Mouse (Mus musculus) liver, embryonic 15.5 days (tissue): ENCODE measurements around the gene Klhl29. TPM values are rescaled to one million over a fixed set of nuclear protein-coding genes. Genes with fewer than 3 reads are reported as not detected.
A peak's percentile ranks its signal among the peaks of the same experiment; 100 is the strongest.

Experiments used
- ATAC-seq: fragments of 200-750 bp; cut with Nextera tagmentation; 2 replicates; pipeline ENCODE4 v1.8.0; 2017; ENCODE audit warnings: moderate number of reproducible peaks, mild to moderate bottlenecking, moderate library complexity; ENCODE audit not compliant: insufficient read depth
- H3K27ac ChIP-seq: fragments of 300-500 bp; sonication (generic); replicated peaks from 2 replicates; pipeline ENCODE4 v1.5.1; 2015; ENCODE audit warnings: mild to moderate bottlenecking, inconsistent platforms
- H3K27me3 ChIP-seq: fragments of 300-500 bp; sonication (generic); 2 replicates; pipeline ENCODE4 v1.6.1; 2015; ENCODE audit warnings: mild to moderate bottlenecking, inconsistent platforms
- H3K36me3 ChIP-seq: fragments of 300-500 bp; sonication (generic); replicated peaks from 2 replicates; pipeline ENCODE4 v1.6.1; 2015; ENCODE audit warnings: moderate library complexity, mild to moderate bottlenecking, inconsistent platforms
- H3K4me1 ChIP-seq: fragments of 300-500 bp; sonication (generic); replicated peaks from 2 replicates; pipeline ENCODE4 v1.6.1; 2015; ENCODE audit warnings: inconsistent platforms
- H3K4me2 ChIP-seq: fragments of 300-500 bp; sonication (generic); 2 replicates; pipeline ENCODE4 v1.6.1; 2015; ENCODE audit warnings: moderate library complexity, mild to moderate bottlenecking, inconsistent platforms
- H3K4me3 ChIP-seq: fragments of 300-500 bp; sonication (generic); replicated peaks from 2 replicates; pipeline ENCODE4 v1.5.1; 2015; ENCODE audit warnings: mild to moderate bottlenecking, inconsistent platforms
- H3K9ac ChIP-seq: fragments of 300-500 bp; sonication (generic); 2 replicates; pipeline ENCODE4 v1.6.1; 2015; ENCODE audit warnings: moderate library complexity, mild to moderate bottlenecking, inconsistent platforms
- H3K9me3 ChIP-seq: fragments of 300-500 bp; sonication (generic); replicated peaks from 2 replicates; pipeline ENCODE4 v1.6.1; 2016; ENCODE audit warnings: inconsistent platforms
- WGBS: fragments of 180-500 bp; shearing (Covaris S2); methylation state at CpG from one replicate; pipeline ENCODE4 v1.1.7; 2015; ENCODE audit warnings: mixed read lengths; ENCODE audit not compliant: insufficient replicate concordance; 5-methylcytosine and 5-hydroxymethylcytosine counted together
- polyA plus RNA-seq: library from polyadenylated mRNA; unstranded; fragments of >200 nt; fragmentation: Nextera tagmentation; extraction: Ambion mirVana; gene quantifications from 2 replicates; pipeline ENCODE4 v1.2.1, GENCODE M21; 2015

Gene Klhl29
- polyA plus RNA-seq, 1 experiment from 2014 or later, result 0.07 TPM

- Histone ChIP-seq H3K4me3 (no peak overlapping the region), H3K9me3 (no peaks in the 10 kb centered on the region), H3K4me1 (no peaks in the 10 kb centered on the region), H3K36me3 (no peaks in the 10 kb centered on the region), H3K9ac (no peak overlapping the region), H3K4me2 (no peak overlapping the region), H3K27me3 (no peaks in the 10 kb centered on the region), H3K27ac (no peak overlapping the region)
- WGBS, result 70% methylated on average over 12 of the region's 12 CpGs
- no peak for ATAC-seq
Measured at GRCm38 (mm10) chr12:5235596-5235995, 139.9 kb downstream of the Klhl29 start.

GRCm38 (mm10) chr12:5230504-5230903, 145.0 kb downstream of the Klhl29 start:
- no peaks in the 10 kb centered on the region for H3K4me1 ChIP-seq
- H3K36me3 ChIP-seq, result no peaks in the 10 kb centered on the region
- 68% methylated on average over 5 of the region's 5 CpGs for WGBS
- H3K4me3 ChIP-seq, result no peak overlapping the region
- H3K9me3 ChIP-seq, result no peaks in the 10 kb centered on the region
- no peak overlapping the region for H3K4me2 ChIP-seq
- no peak for ATAC-seq
- H3K9ac ChIP-seq, result no peak overlapping the region
- no peak overlapping the region for H3K27ac ChIP-seq
- H3K27me3 ChIP-seq, result no peaks in the 10 kb centered on the region

- WGBS, result 50% methylated on average over 14 of the region's 14 CpGs
- no peak for ATAC-seq
- Histone ChIP-seq H3K9me3 (no peaks in the 10 kb centered on the region), H3K4me2 (no peak overlapping the region), H3K9ac (no peak overlapping the region), H3K4me1 (no peaks in the 10 kb centered on the region), H3K27ac (no peak overlapping the region), H3K4me3 (no peak overlapping the region), H3K27me3 (no peaks in the 10 kb centered on the region), H3K36me3 (no peaks in the 10 kb centered on the region)
Measured at GRCm38 (mm10) chr12:5226676-5227654, 148.5 kb downstream of the Klhl29 start.

GRCm38 (mm10) chr12:5223595-5223994, 151.9 kb downstream of the Klhl29 start:
- Histone ChIP-seq H3K9me3 (no peaks in the 10 kb centered on the region), H3K36me3 (no peaks in the 10 kb centered on the region), H3K9ac (no peak overlapping the region), H3K27me3 (no peaks in the 10 kb centered on the region), H3K4me1 (no peaks in the 10 kb centered on the region), H3K4me3 (no peak overlapping the region), H3K4me2 (no peak overlapping the region), H3K27ac (no peak overlapping the region)
- ATAC-seq, result no peak
- WGBS, result 13% methylated on average over 1 of the region's 1 CpGs

- H3K4me2 ChIP-seq, result no peak overlapping the region
- no peaks in the 10 kb centered on the region for H3K27me3 ChIP-seq
- H3K4me1 ChIP-seq, result no peaks in the 10 kb centered on the region
- H3K9me3 ChIP-seq, result no peaks in the 10 kb centered on the region
- H3K9ac ChIP-seq, result no peak overlapping the region
- H3K36me3 ChIP-seq, result no peaks in the 10 kb centered on the region
- ATAC-seq, result no peak
- no peak overlapping the region for H3K27ac ChIP-seq
- no peak overlapping the region for H3K4me3 ChIP-seq
- 65% methylated on average over 8 of the region's 8 CpGs for WGBS
Measured at GRCm38 (mm10) chr12:5222439-5223202, 152.9 kb downstream of the Klhl29 start.

- no peak overlapping the region for H3K27ac ChIP-seq
- no peak for ATAC-seq
- 67% methylated on average over 14 of the region's 14 CpGs for WGBS
Measured at GRCm38 (mm10) chr12:5219913-5220575, 155.4 kb downstream of the Klhl29 start.

GRCm38 (mm10) chr12:5215836-5216747, 159.4 kb downstream of the Klhl29 start:
- Histone ChIP-seq H3K27ac (no peak overlapping the region), H3K4me2 (no peak overlapping the region), H3K9me3 (no peaks in the 10 kb centered on the region), H3K36me3 (no peaks in the 10 kb centered on the region), H3K9ac (no peak overlapping the region), H3K4me1 (no peaks in the 10 kb centered on the region), H3K27me3 (no peaks in the 10 kb centered on the region), H3K4me3 (no peak overlapping the region)
- no peak for ATAC-seq
- 58% methylated on average over 15 of the region's 15 CpGs for WGBS

More at GRCm38 (mm10) chr12:5219913-5220575, 155.4 kb downstream of the Klhl29 start:
- Histone ChIP-seq H3K9ac (no peak overlapping the region), H3K4me2 (no peak overlapping the region), H3K4me3 (no peak overlapping the region), H3K27me3 (no peaks in the 10 kb centered on the region), H3K9me3 (no peaks in the 10 kb centered on the region), H3K36me3 (no peaks in the 10 kb centered on the region), H3K4me1 (no peaks in the 10 kb centered on the region)

- Histone ChIP-seq H3K4me2 (no peak overlapping the region), H3K4me3 (no peak overlapping the region), H3K36me3 (no peaks in the 10 kb centered on the region), H3K9me3 (no peaks in the 10 kb centered on the region), H3K9ac (no peak overlapping the region), H3K27me3 (no peaks in the 10 kb centered on the region), H3K4me1 (no peaks in the 10 kb centered on the region), H3K27ac (no peak overlapping the region)
- no peak for ATAC-seq
- 62% methylated on average over 9 of the region's 9 CpGs for WGBS
Measured at GRCm38 (mm10) chr12:5214266-5214665, 161.2 kb downstream of the Klhl29 start.

- Histone ChIP-seq H3K4me1 (no peaks in the 10 kb centered on the region), H3K27ac (no peak overlapping the region), H3K4me3 (no peak overlapping the region), H3K4me2 (no peak overlapping the region), H3K9me3 (no peaks in the 10 kb centered on the region), H3K36me3 (no peaks in the 10 kb centered on the region), H3K27me3 (no peaks in the 10 kb centered on the region), H3K9ac (no peak overlapping the region)
- WGBS, result 25% methylated on average over 13 of the region's 13 CpGs
- 0 out of 2 replicates have a peak, but pooled peaks have one; percentile 25 for ATAC-seq
Measured at GRCm38 (mm10) chr12:5213339-5214104, 162.0 kb downstream of the Klhl29 start.

- H3K9me3 ChIP-seq, result no peaks in the 10 kb centered on the region
- no peak overlapping the region for H3K9ac ChIP-seq
- H3K4me1 ChIP-seq, result no peaks in the 10 kb centered on the region
- H3K27ac ChIP-seq, result no peak overlapping the region
- H3K36me3 ChIP-seq, result no peaks in the 10 kb centered on the region
- 78% methylated on average over 9 of the region's 9 CpGs for WGBS
- no peak overlapping the region for H3K4me2 ChIP-seq
- H3K27me3 ChIP-seq, result no peaks in the 10 kb centered on the region
- ATAC-seq, result no peak
- H3K4me3 ChIP-seq, result no peak overlapping the region
Measured at GRCm38 (mm10) chr12:5211884-5212283, 163.6 kb downstream of the Klhl29 start.
